Mouse (Mus musculus) forebrain, postnatal 0 days (tissue): ENCODE results near the gene Tmprss2. TPM values are rescaled to one million over a fixed set of nuclear protein-coding genes. Genes with fewer than 3 reads are reported as not detected.

ENCODE experiments used
- ATAC-seq: fragments of 200-750 bp; cut with Nextera tagmentation; 2 replicates; pipeline ENCODE4 v1.8.0; 2017; ENCODE audit warnings: mild to moderate bottlenecking, moderate library complexity
- DNase-seq: peaks from one replicate; pipeline ENCODE4 v3.0.0-alpha.2; 2015
- H3K27ac ChIP-seq: fragments of 300-500 bp; sonication (generic); 2 replicates; pipeline ENCODE4 v1.5.1; 2014; ENCODE audit warnings: low read depth, mild to moderate bottlenecking, antibody characterized with exemption, low read length, moderate library complexity, mixed read lengths
- H3K27me3 ChIP-seq: fragments of 300-500 bp; sonication (generic); 2 replicates; pipeline ENCODE4 v1.6.1; 2014; ENCODE audit warnings: mild to moderate bottlenecking, low read length, mixed read lengths; ENCODE audit not compliant: insufficient read depth
- H3K36me3 ChIP-seq: fragments of 300-500 bp; sonication (generic); 2 replicates; pipeline ENCODE4 v1.6.1; 2014; ENCODE audit warnings: mild to moderate bottlenecking, moderate library complexity; ENCODE audit not compliant: insufficient read depth
- H3K4me1 ChIP-seq: fragments of 300-500 bp; sonication (generic); 2 replicates; pipeline ENCODE4 v1.6.1; 2014; ENCODE audit warnings: antibody characterized with exemption; ENCODE audit not compliant: insufficient read depth
- H3K4me2 ChIP-seq: fragments of 300-500 bp; sonication (generic); 2 replicates; pipeline ENCODE4 v1.6.1; 2014; ENCODE audit warnings: low read depth, mild to moderate bottlenecking, moderate library complexity
- H3K4me3 ChIP-seq: fragments of 300-500 bp; sonication (generic); 2 replicates; pipeline ENCODE4 v1.5.1; 2014; ENCODE audit warnings: low read depth, low read length, mixed read lengths
- H3K9ac ChIP-seq: fragments of 300-500 bp; sonication (generic); 2 replicates; pipeline ENCODE4 v1.6.1; 2014; ENCODE audit warnings: mild to moderate bottlenecking
- H3K9me3 ChIP-seq: fragments of 300-500 bp; sonication (generic); 2 replicates; pipeline ENCODE4 v1.6.1; 2016; ENCODE audit warnings: low read length
- CTCF ChIP-seq: sonication (generic); IDR thresholded peaks from 2 replicates; pipeline ENCODE4 v1.5.1; 2016; ENCODE audit warnings: antibody characterized with exemption, control low read depth, low read depth
- WGBS: fragments of 180-500 bp; shearing (Covaris S2); extraction: QIAGEN DNeasy Blood & Tissue Kit; methylation state at CpG from one replicate; pipeline ENCODE4 v1.1.7; 2014; 5-methylcytosine and 5-hydroxymethylcytosine counted together
- polyA plus RNA-seq: library from polyadenylated mRNA; unstranded; fragments of >200 nt; fragmentation: Nextera tagmentation; extraction: Ambion mirVana; gene quantifications from 2 replicates; pipeline ENCODE4 v1.2.1, GENCODE M21; 2015
- total RNA-seq: library from RNA; depleted of rRNA; stranded (reverse); fragments of >200 nt; gene quantifications from 2 replicates; pipeline ENCODE4 v1.2.3, GENCODE M21; 2014

The Tmprss2 gene
- total and polyA plus RNA-seq, 2 experiments from 2014 or later: 0.10 to 0.16 TPM

- Histone ChIP-seq H3K4me3 (no peak overlapping the region), H3K27ac (peak overlapping the region; percentile 62), H3K36me3 (no peaks in the 10 kb centered on the region), H3K27me3 (no peaks in the 10 kb centered on the region), H3K4me1 (no peaks in the 10 kb centered on the region; the same call in 1 of the 2 replicates), H3K9ac (no peak overlapping the region), H3K4me2 (peak overlapping the region; percentile 19; the same call in 1 of the 2 replicates), H3K9me3 (no peaks in the 10 kb centered on the region)
- no peak for TF ChIP-seq CTCF
- DNase-seq (peak; percentile 39), ATAC-seq (peak; percentile 81)
- WGBS: 9% methylated on average over 3 of the region's 3 CpGs
Measured at GRCm38 (mm10) chr16:97535808-97536413, 75.1 kb downstream of the Tmprss2 start.

GRCm38 (mm10) chr16:97534876-97535461 is 76.0 kb downstream of the Tmprss2 start:
- Histone ChIP-seq H3K9me3 (no peaks in the 10 kb centered on the region), H3K9ac (no peak overlapping the region), H3K4me3 (no peak overlapping the region), H3K4me1 (no peaks in the 10 kb centered on the region; the same call in 1 of the 2 replicates), H3K4me2 (peak overlapping the region; percentile 13; the same call in 1 of the 2 replicates), H3K36me3 (no peaks in the 10 kb centered on the region), H3K27ac (peak overlapping the region; percentile 62), H3K27me3 (no peaks in the 10 kb centered on the region)
- peak; percentile 69 for ATAC-seq
- 38% methylated on average over 5 of the region's 5 CpGs for WGBS
- no peak for TF ChIP-seq CTCF
- peak; percentile 38 for DNase-seq

GRCm38 (mm10) chr16:97534448-97534847 is 76.5 kb downstream of the Tmprss2 start:
- WGBS: 41% methylated on average over 1 of the region's 1 CpGs
- Histone ChIP-seq H3K9me3 (no peaks in the 10 kb centered on the region), H3K4me2 (peak overlapping the region; percentile 13; the same call in 1 of the 2 replicates), H3K9ac (no peak overlapping the region), H3K4me1 (no peaks in the 10 kb centered on the region; the same call in 1 of the 2 replicates), H3K27me3 (no peaks in the 10 kb centered on the region), H3K27ac (0 out of 2 replicates have a peak overlapping the region, but pooled peaks have one; percentile 35), H3K36me3 (no peaks in the 10 kb centered on the region), H3K4me3 (no peak overlapping the region)
- ATAC-seq (peak; percentile 16; the same call in 1 of the 2 replicates), DNase-seq (no peak)
- no peak for TF ChIP-seq CTCF

GRCm38 (mm10) chr16:97533751-97534150 is 77.2 kb downstream of the Tmprss2 start:
- H3K36me3 ChIP-seq: no peaks in the 10 kb centered on the region
- no peak overlapping the region for H3K4me2 ChIP-seq
- no peaks in the 10 kb centered on the region for H3K27me3 ChIP-seq
- no peaks in the 10 kb centered on the region for H3K9me3 ChIP-seq
- WGBS: 94% methylated on average over 5 of the region's 5 CpGs
- H3K27ac ChIP-seq: no peak overlapping the region
- no peak for TF ChIP-seq CTCF
- no peaks in the 10 kb centered on the region; the same call in 1 of the 2 replicates for H3K4me1 ChIP-seq
- H3K4me3 ChIP-seq: no peak overlapping the region
- DNase-seq (no peak), ATAC-seq (no peak)
- H3K9ac ChIP-seq: no peak overlapping the region

- DNase-seq: no peak
- H3K9ac ChIP-seq: no peak overlapping the region
- TF ChIP-seq CTCF: no peak
- H3K4me2 ChIP-seq: no peak overlapping the region
- ATAC-seq: no peak
- WGBS: 81% methylated on average over 1 of the region's 1 CpGs
- no peaks in the 10 kb centered on the region for H3K9me3 ChIP-seq
- H3K27me3 ChIP-seq: no peaks in the 10 kb centered on the region
- H3K27ac ChIP-seq: no peak overlapping the region
- no peak overlapping the region for H3K4me3 ChIP-seq
- H3K4me1 ChIP-seq: no peaks in the 10 kb centered on the region; the same call in 1 of the 2 replicates
- H3K36me3 ChIP-seq: no peaks in the 10 kb centered on the region
Measured at GRCm38 (mm10) chr16:97533126-97533525, 77.9 kb downstream of the Tmprss2 start.

- DNase-seq (no peak), ATAC-seq (no peak)
- Histone ChIP-seq H3K27ac (no peak overlapping the region), H3K4me1 (no peaks in the 10 kb centered on the region), H3K4me2 (no peak overlapping the region), H3K27me3 (no peaks in the 10 kb centered on the region), H3K9me3 (no peaks in the 10 kb centered on the region), H3K4me3 (no peak overlapping the region), H3K36me3 (no peaks in the 10 kb centered on the region), H3K9ac (no peak overlapping the region)
- TF ChIP-seq CTCF: no peak
- 86% methylated on average over 2 of the region's 2 CpGs for WGBS
Measured at GRCm38 (mm10) chr16:97529241-97529640, 81.8 kb downstream of the Tmprss2 start.

- Histone ChIP-seq H3K4me1 (no peaks in the 10 kb centered on the region), H3K9ac (no peak overlapping the region), H3K36me3 (no peaks in the 10 kb centered on the region), H3K4me3 (no peak overlapping the region), H3K9me3 (no peaks in the 10 kb centered on the region), H3K27ac (no peak overlapping the region), H3K4me2 (no peak overlapping the region), H3K27me3 (no peaks in the 10 kb centered on the region)
- DNase-seq: peak; percentile 80
- peak; percentile 87 for TF ChIP-seq CTCF
- 10% methylated on average over 1 of the region's 1 CpGs for WGBS
- ATAC-seq: peak; percentile 43; the same call in 1 of the 2 replicates
Measured at GRCm38 (mm10) chr16:97523024-97523423, 88.0 kb downstream of the Tmprss2 start.
